Mouse (Mus musculus) lung, adult 2 months (tissue): ENCODE measurements at regions not wholly inside any gene's neighbourhood (a gene's known extent, or its start where the extent isn't known, plus 50 kb on each side); places are given as distances from the start of the nearest gene placed in this dataset.

Experiments
- CTCF ChIP-seq: fragments of 200-500 bp; IDR thresholded peaks from 2 replicates; pipeline ENCODE4 v1.5.1; 2011; ENCODE audit warnings: mild to moderate bottlenecking, low read length, control low read depth; ENCODE audit not compliant: insufficient read depth
- POLR2A ChIP-seq: fragments of 200-500 bp; IDR thresholded peaks from 2 replicates; pipeline ENCODE4 v1.6.1; 2011; ENCODE audit warnings: low read depth, mild to moderate bottlenecking, control low read depth, low read length, borderline replicate concordance; ENCODE audit errors: extremely low read depth

- TF ChIP-seq POLR2A (no peak), CTCF (no peak)
These were observed 66.3 kb upstream of the Zfp462 start for GRCm38 (mm10) chr4:54878531-54878930.
